In the genomic region with DNA sequence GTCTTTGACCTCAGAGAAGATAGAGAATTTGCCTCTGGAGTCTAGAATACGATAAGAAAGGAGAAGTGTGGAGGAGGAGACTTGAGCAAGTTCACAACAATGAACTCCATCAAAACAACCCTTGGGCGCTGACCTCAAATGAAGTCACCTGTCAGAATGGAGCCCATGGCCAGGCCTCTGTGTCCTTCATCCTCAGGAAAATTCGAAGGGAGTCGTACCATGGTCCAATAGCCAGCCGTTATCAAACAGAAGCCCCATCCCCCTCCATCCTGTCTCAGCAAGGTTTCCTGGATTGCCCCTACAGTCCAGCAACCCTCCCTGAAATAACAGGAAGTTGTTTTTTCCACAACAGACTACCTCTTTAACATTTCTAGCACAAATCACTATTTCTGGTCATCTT, we compare ENCODE assay signal across 12 mouse cellular contexts.
DNase-seq lines count a peak whose midpoint lies in the region; ATAC-seq and TF ChIP-seq lines count a peak whose summit lies in the region.
"Had no signal": no experiment of that assay in that cellular context is flagged by ENCODE, and none has a peak within 500 bp of the region (broad histone marks: within the 10 kb centered on the region; RNA-seq: fewer than 3 reads in every experiment).

No protein-coding gene starts in this region.

- peak overlapping the region; percentile 14; the same call in 1 of the 2 replicates for H3K4me2 ChIP-seq in heart, embryonic 11.5 days
- no peak overlapping the region for H3K4me2 ChIP-seq in liver, embryonic 14.5 days (ENCODE audit: low read depth)
- H3K4me2 ChIP-seq: embryonic facial prominence, embryonic 15.5 days; hindbrain, embryonic 13.5 days had no signal

- peak overlapping the region; percentile 4; the same call in 1 of the 2 replicates for H3K27ac ChIP-seq in layer of hippocampus, adult 2 months
- peak overlapping the region; percentile 66 for H3K27ac ChIP-seq in heart, embryonic 11.5 days (ENCODE audit: low read depth, low read length)
- peak overlapping the region; percentile 32 for H3K27ac ChIP-seq in liver, embryonic 14.5 days
- H3K27ac ChIP-seq: embryonic facial prominence, embryonic 15.5 days; hindbrain, embryonic 13.5 days; macrophage had no signal

- TF ChIP-seq EP300 in liver, embryonic 14.5 days (IDR thresholded peaks at IDR 0.05; ENCODE audit: low read depth) = no peak

- no peak for TF ChIP-seq CTCF in layer of hippocampus, adult 2 months (conservative IDR thresholded peaks at IDR 0.05)
- TF ChIP-seq CTCF in liver, embryonic 14.5 days (IDR thresholded peaks at IDR 0.05; ENCODE audit: low read depth) = no peak

- H3K36me3 ChIP-seq in heart, embryonic 11.5 days (ENCODE audit: control insufficient read depth, insufficient read depth, low read length) = no peaks in the 10 kb centered on the region; the same call in 1 of the 2 replicates
- no peaks in the 10 kb centered on the region for H3K36me3 ChIP-seq in liver, embryonic 14.5 days (replicated peaks; ENCODE audit: control insufficient read depth, insufficient read depth, low read depth)
- H3K36me3 ChIP-seq: embryonic facial prominence, embryonic 15.5 days; hindbrain, embryonic 13.5 days had no signal

- no peaks in the 10 kb centered on the region for H3K27me3 ChIP-seq in heart, embryonic 11.5 days (ENCODE audit: control insufficient read depth, insufficient read depth, low read length)
- H3K27me3 ChIP-seq in liver, embryonic 14.5 days (ENCODE audit: control insufficient read depth, insufficient read depth, low read length) = no peaks in the 10 kb centered on the region
- H3K27me3 ChIP-seq: embryonic facial prominence, embryonic 15.5 days; hindbrain, embryonic 13.5 days had no signal

- H3K9me3 ChIP-seq in heart, embryonic 11.5 days (replicated peaks; ENCODE audit: control insufficient read depth, low read length) = no peaks in the 10 kb centered on the region
- H3K9me3 ChIP-seq in liver, embryonic 14.5 days (ENCODE audit: control insufficient read depth, low read length) = no peaks in the 10 kb centered on the region
- H3K9me3 ChIP-seq: embryonic facial prominence, embryonic 15.5 days; hindbrain, embryonic 13.5 days had no signal

- H3K4me3 ChIP-seq in layer of hippocampus, adult 2 months = no peak overlapping the region
- H3K4me3 ChIP-seq in heart, embryonic 11.5 days (ENCODE audit: low read depth, low read length) = no peak overlapping the region
- H3K4me3 ChIP-seq in liver, embryonic 14.5 days (ENCODE audit: insufficient read depth in 1 of 2, low read depth in 2 of 2, low read length in 2 of 2) = no peak overlapping the region
- H3K4me3 ChIP-seq: embryonic facial prominence, embryonic 15.5 days; hindbrain, embryonic 13.5 days had no signal

- WGBS in heart, embryonic 11.5 days (ENCODE audit: insufficient replicate concordance) = 40% methylated on average over 5 of the region's 5 CpGs
- WGBS in liver, embryonic 14.5 days (ENCODE audit: insufficient replicate concordance) = 11% methylated on average over 5 of the region's 5 CpGs

- ATAC-seq in heart, embryonic 11.5 days (replicated peaks; ENCODE audit: insufficient number of reproducible peaks, low FRiP score, low TSS enrichment) = 0 out of 2 replicates have a peak, but pooled peaks have one; percentile 62
- no peak for ATAC-seq in liver, embryonic 14.5 days (ENCODE audit: insufficient read depth)

- no peak overlapping the region for H3K9ac ChIP-seq in heart, embryonic 11.5 days (ENCODE audit: low read depth, low read length)
- H3K9ac ChIP-seq in liver, embryonic 14.5 days (replicated peaks) = peak overlapping the region; percentile 16; the same call in 1 of the 2 replicates
- H3K9ac ChIP-seq: embryonic facial prominence, embryonic 15.5 days; hindbrain, embryonic 13.5 days had no signal

- DNase-seq in adrenal gland, adult (ENCODE audit: inconsistent age in 2 of 2, low spot score in 1 of 2) = peak; percentile 26 to 55
- no peak for DNase-seq in adrenal gland, postnatal 25 days
- DNase-seq in layer of hippocampus, adult 2 months (ENCODE audit: low spot score in 2 of 2) = no peak
- DNase-seq in layer of hippocampus, adult 18-20 months (ENCODE audit: low spot score in 2 of 2) = no peak
- DNase-seq in liver, embryonic 14.5 days (ENCODE audit: low read depth in 3 of 3, low spot score in 3 of 3) = no peak
- no peak for DNase-seq in right cerebral cortex, postnatal 36 days (ENCODE audit: low spot score in 2 of 2)
- no peak for DNase-seq in frontal cortex, postnatal 14 days (ENCODE audit: low spot score in 2 of 2)
- DNase-seq: cerebellum, adult 8-10 months had no signal

- H3K4me1 ChIP-seq in heart, embryonic 11.5 days (ENCODE audit: control insufficient read depth, insufficient read depth, low read length) = peaks cover 63% of the 10 kb centered on the region
- peaks cover 50% of the 10 kb centered on the region in 2 experiments for H3K4me1 ChIP-seq in liver, embryonic 14.5 days (replicated peaks; ENCODE audit: control insufficient read depth in 2 of 2, insufficient read depth in 2 of 2, low read length in 1 of 2)

Comparison
In these comparisons a context has a peak if more than half of its experiments do, and no peak if none do; other contexts are left out.
1. DNase-seq: peak in adrenal gland, adult (2 of 2); none in adrenal gland, postnatal 25 days (single experiment), layer of hippocampus, adult 2 months (0 of 2), layer of hippocampus, adult 18-20 months (0 of 2), liver, embryonic 14.5 days (0 of 3), right cerebral cortex, postnatal 36 days (0 of 2) and frontal cortex, postnatal 14 days (0 of 2).
2. H3K27ac ChIP-seq: peak in every context shown above with its lines; median percentile 66 in heart, embryonic 11.5 days; 32 in liver, embryonic 14.5 days; 4 in layer of hippocampus, adult 2 months.